Mouse (Mus musculus): ENCODE results near the gene Vmn2r108. TPM values are rescaled to one million over a fixed set of nuclear protein-coding genes. Genes with fewer than 3 reads are reported as not detected.

Vmn2r108 gene
- not detected for polyA plus RNA-seq (2017; shearing (Covaris generic))

GRCm38 (mm10) chr17:20481231-20481630, at the start of gene Vmn2r108:
Vmn2r108 (minus strand) TSS chr17:20481331.

GRCm38 (mm10) chr17:20497858-20498257, 16.7 kb upstream of the Vmn2r108 start, which contains the start of gene Vmn1r225:
Vmn1r225 (plus strand) TSS chr17:20498158.

DNA sequence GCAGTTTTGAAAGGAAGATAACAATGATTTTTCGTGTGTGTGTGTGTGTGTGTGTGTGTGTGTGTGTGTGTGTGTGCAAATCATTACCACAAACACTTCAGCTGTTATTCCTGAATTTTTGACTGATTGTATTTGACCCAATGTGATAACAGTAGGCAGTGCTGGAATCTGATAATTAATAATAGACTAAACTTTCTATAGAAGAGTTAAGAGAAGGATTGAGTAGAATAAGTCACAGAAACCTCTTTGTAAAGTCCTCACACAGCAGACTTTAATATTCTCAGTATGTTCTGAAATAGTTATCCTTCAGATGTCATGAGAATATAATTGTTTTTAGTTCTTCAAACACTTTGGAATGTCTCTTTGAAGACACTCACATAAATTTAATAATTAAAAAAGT, 67.3 kb downstream of the Vmn2r108 start, which contains the start of gene Vmn1r224:
TSS of gene Vmn1r224 (plus strand) at position 301 of the 400 bp plus-strand sequence.

Other genes with a start within 250 kb of the Vmn2r108 start
- gene Vmn2r105, start 246.3 kb downstream of the Vmn2r108 start, polyA plus RNA-seq (2017; shearing (Covaris generic)) = 0.04 TPM
- gene Vmn2r106, start 195.8 kb downstream of the Vmn2r108 start, polyA plus RNA-seq (2017; shearing (Covaris generic)) = not detected
- gene Vmn2r107, start 136.1 kb downstream of the Vmn2r108 start, polyA plus RNA-seq (2017; shearing (Covaris generic)) = not detected
- not detected for gene Vmn1r224, start 67.2 kb downstream of the Vmn2r108 start, polyA plus RNA-seq (2017; shearing (Covaris generic))
- gene Vmn1r225, start 16.8 kb upstream of the Vmn2r108 start, polyA plus RNA-seq (2017; shearing (Covaris generic)) = not detected
- gene Vmn2r109, start 83.4 kb upstream of the Vmn2r108 start, polyA plus RNA-seq (2017; shearing (Covaris generic)) = not detected
- not detected for gene Vmn2r110, start 115.1 kb upstream of the Vmn2r108 start, polyA plus RNA-seq (2017; shearing (Covaris generic))
- gene Fpr-rs3, start 143.5 kb upstream of the Vmn2r108 start, polyA plus RNA-seq (2017; shearing (Covaris generic)) = not detected
- not detected for gene Vmn1r226, start 201.5 kb upstream of the Vmn2r108 start, polyA plus RNA-seq (2017; shearing (Covaris generic))
- gene Vmn1r227, start 248.5 kb upstream of the Vmn2r108 start, polyA plus RNA-seq (2017; shearing (Covaris generic)) = not detected

Data from naive thymus-derived CD4-positive, alpha-beta T cell, adult 5 months (primary cell).